Comparison of ENCODE assay signal across 32 mouse cellular contexts in the genomic region with DNA sequence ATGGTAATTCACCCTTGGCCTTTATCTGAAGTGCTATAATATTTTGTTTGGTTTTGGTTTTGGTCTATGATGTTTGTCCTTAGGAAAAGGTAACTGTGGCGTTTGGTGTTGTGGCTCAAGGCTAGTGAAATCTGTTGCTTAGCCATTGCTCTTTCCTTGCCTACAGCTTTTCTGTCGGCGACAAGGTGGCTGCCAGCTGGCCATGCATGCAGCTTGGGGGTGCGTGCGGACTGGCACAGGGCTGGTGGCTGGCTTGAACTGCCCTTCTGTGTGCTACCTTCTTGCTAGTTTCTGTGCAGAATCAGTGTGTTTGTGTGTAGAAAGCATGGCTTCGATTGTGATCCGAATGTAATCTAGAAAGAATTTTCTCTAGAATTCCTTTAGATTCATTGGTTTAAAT. TPM values are rescaled to one million over a fixed set of nuclear protein-coding genes. Genes with fewer than 3 reads are reported as not detected.
A peak's percentile ranks its signal among the peaks of the same experiment; 100 is the strongest.
DNase-seq lines count a peak whose midpoint lies in the region; ATAC-seq and TF ChIP-seq lines count a peak whose summit lies in the region.
"Had no signal": no experiment of that assay in that cellular context is flagged by ENCODE, and none has a peak within 500 bp of the region (broad histone marks: within the 10 kb centered on the region; RNA-seq: fewer than 3 reads in every experiment).

No protein-coding gene starts in this region.

- H3K9ac ChIP-seq in midbrain, embryonic 11.5 days (ENCODE audit: low read length), result no peak overlapping the region
- H3K9ac ChIP-seq in midbrain, embryonic 15.5 days, result no peak overlapping the region
- H3K9ac ChIP-seq: embryonic facial prominence, embryonic 12.5 days; heart, embryonic 13.5 days; hindbrain, embryonic 15.5 days; limb, embryonic 15.5 days; liver, embryonic 13.5 days had no signal

- ATAC-seq in midbrain, embryonic 11.5 days (ENCODE audit: low FRiP score), result no peak
- no peak for ATAC-seq in midbrain, embryonic 15.5 days (replicated peaks)
- ATAC-seq: forebrain, embryonic 14.5 days; inflammation-experienced regulatory T-cells, adult 6 months; midbrain, embryonic 16.5 days; Patski had no signal

- H3K9me3 ChIP-seq in midbrain, embryonic 11.5 days (ENCODE audit: control insufficient read depth, low read length), result no peaks in the 10 kb centered on the region
- H3K9me3 ChIP-seq in midbrain, embryonic 15.5 days, result no peaks in the 10 kb centered on the region
- H3K9me3 ChIP-seq: embryonic facial prominence, embryonic 12.5 days; heart, embryonic 13.5 days; hindbrain, embryonic 15.5 days; limb, embryonic 10.5 days; limb, embryonic 15.5 days; liver, embryonic 13.5 days had no signal

- no peak overlapping the region for H3K27ac ChIP-seq in midbrain, embryonic 11.5 days (ENCODE audit: low read depth, low read length)
- no peak overlapping the region for H3K27ac ChIP-seq in midbrain, embryonic 15.5 days
- no peak overlapping the region for H3K27ac ChIP-seq in kidney, adult 2 months (ENCODE audit: insufficient read depth, low read depth, low read length)
- H3K27ac ChIP-seq: embryonic facial prominence, embryonic 12.5 days; heart, adult 2 months; heart, embryonic 13.5 days; hindbrain, embryonic 15.5 days; limb, embryonic 10.5 days; limb, embryonic 15.5 days; liver, embryonic 13.5 days had no signal

- no peak overlapping the region for H3K4me3 ChIP-seq in midbrain, embryonic 11.5 days (ENCODE audit: low read depth, low read length)
- H3K4me3 ChIP-seq in midbrain, embryonic 15.5 days, result no peak overlapping the region
- no peak overlapping the region for H3K4me3 ChIP-seq in kidney, adult 2 months (ENCODE audit: insufficient read depth, low read depth, low read length)
- H3K4me3 ChIP-seq: embryonic facial prominence, embryonic 12.5 days; heart, adult 2 months; heart, embryonic 13.5 days; hindbrain, embryonic 15.5 days; limb, embryonic 10.5 days; limb, embryonic 15.5 days; liver, embryonic 13.5 days had no signal

- TF ChIP-seq POLR2A in kidney, adult 2 months (IDR thresholded peaks at IDR 0.05; ENCODE audit: low read depth, low read length), result no peak

- no peak for TF ChIP-seq CTCF in kidney, adult 2 months (conservative IDR thresholded peaks at IDR 0.05; ENCODE audit: insufficient read depth, insufficient read length, low read depth, low read length)

- no peak overlapping the region for H3K4me2 ChIP-seq in midbrain, embryonic 11.5 days
- no peak overlapping the region for H3K4me2 ChIP-seq in midbrain, embryonic 15.5 days
- H3K4me2 ChIP-seq: embryonic facial prominence, embryonic 12.5 days; heart, embryonic 13.5 days; hindbrain, embryonic 15.5 days; limb, embryonic 15.5 days; liver, embryonic 13.5 days had no signal

- H3K4me1 ChIP-seq in midbrain, embryonic 11.5 days (ENCODE audit: control insufficient read depth, insufficient read depth, low read length), result no peaks in the 10 kb centered on the region; the same call in 1 of the 2 replicates
- H3K4me1 ChIP-seq in midbrain, embryonic 15.5 days, result no peaks in the 10 kb centered on the region
- peaks cover 7% of the 10 kb centered on the region; the same call in 1 of the 2 replicates for H3K4me1 ChIP-seq in kidney, adult 2 months (ENCODE audit: control insufficient read depth, insufficient read depth, low read length)
- H3K4me1 ChIP-seq: hindbrain, embryonic 15.5 days; limb, embryonic 15.5 days had no signal

- 92% methylated on average over 7 of the region's 7 CpGs for WGBS in midbrain, embryonic 11.5 days
- WGBS in midbrain, embryonic 15.5 days, result 86% methylated on average over 7 of the region's 7 CpGs
- WGBS in kidney, adult 2 months, result 84% methylated on average over 7 of the region's 7 CpGs

- peak; percentile 60 for DNase-seq in midbrain, embryonic 11.5 days (ENCODE audit: low spot score, missing footprints)
- peak; percentile 87 for DNase-seq in cerebellum, adult 11-12 months
- peak; percentile 90 for DNase-seq in cerebellum, adult 9-11 months
- no peak for DNase-seq in testis, postnatal 14 days (ENCODE audit: low spot score)
- DNase-seq in kidney, adult 2 months, result no peak
- no peak for DNase-seq in thymus, postnatal 25 days
- DNase-seq: adrenal gland, postnatal 14 days; embryo, embryonic 11 days; gastrocnemius, postnatal 25 days; heart, adult 2 months; heart, postnatal 10 days; kidney, adult 11 months; kidney, postnatal 4 days; liver, embryonic 13.5 days; lung, adult 2 months; lung, postnatal 10 days; right cerebral cortex, adult 18-20 months; spleen, adult 18-20 months; thymus, adult 18-20 months; thymus, postnatal 36 days had no signal

- H3K27me3 ChIP-seq in midbrain, embryonic 11.5 days (ENCODE audit: control insufficient read depth, insufficient read depth, low read length), result no peaks in the 10 kb centered on the region
- no peaks in the 10 kb centered on the region for H3K27me3 ChIP-seq in midbrain, embryonic 15.5 days (replicated peaks)
- H3K27me3 ChIP-seq in kidney, adult 2 months (replicated peaks; ENCODE audit: control insufficient read depth, insufficient read depth, low read length), result no peaks in the 10 kb centered on the region
- H3K27me3 ChIP-seq: CH12.LX; embryonic facial prominence, embryonic 12.5 days; heart, embryonic 13.5 days; hindbrain, embryonic 15.5 days; limb, embryonic 15.5 days had no signal

- H3K36me3 ChIP-seq in midbrain, embryonic 11.5 days (ENCODE audit: control insufficient read depth, insufficient read depth, low read length), result no peaks in the 10 kb centered on the region
- no peaks in the 10 kb centered on the region for H3K36me3 ChIP-seq in midbrain, embryonic 15.5 days (replicated peaks)
- H3K36me3 ChIP-seq in kidney, adult 2 months (ENCODE audit: control insufficient read depth, insufficient read depth, low read length), result peaks cover 1% of the 10 kb centered on the region; the same call in 1 of the 2 replicates
- H3K36me3 ChIP-seq: embryonic facial prominence, embryonic 12.5 days; heart, embryonic 13.5 days; limb, embryonic 10.5 days; limb, embryonic 15.5 days; liver, embryonic 13.5 days had no signal

RNA-seq across cellular contexts. Expression of a gene that starts 32.5 kb away (rescaled TPM):
- polyA plus RNA-seq in midbrain, embryonic 11.5 days (2014; fragmentation: Nextera tagmentation; extraction: Ambion mirVana), result 0.26 and 0.28 TPM in 2 replicates
- polyA plus RNA-seq in midbrain, embryonic 15.5 days (2015; fragmentation: Nextera tagmentation; extraction: Ambion mirVana), result 2.1 and 3.3 TPM in 2 replicates
- polyA plus RNA-seq in kidney, adult 2 months (2012; rRNA removed), result 6.0 and 7.4 TPM in 2 replicates
- polyA plus RNA-seq: C2C12; inflammation-experienced regulatory T-cells, adult 6 months; Patski had no signal

RNA-seq across cellular contexts. Expression of a gene that starts 51.6 kb away (rescaled TPM):
- polyA plus RNA-seq in midbrain, embryonic 11.5 days (2014; fragmentation: Nextera tagmentation; extraction: Ambion mirVana), result 46.6 and 47.0 TPM in 2 replicates
- 94.6 and 97.8 TPM in 2 replicates for polyA plus RNA-seq in midbrain, embryonic 15.5 days (2015; fragmentation: Nextera tagmentation; extraction: Ambion mirVana)
- polyA plus RNA-seq in kidney, adult 2 months (2012; rRNA removed), result 107 and 118 TPM in 2 replicates

Comparison
In these comparisons a context has a peak if more than half of its experiments do, and no peak if none do; other contexts are left out.
1. DNase-seq: peak in midbrain, embryonic 11.5 days (single experiment), cerebellum, adult 11-12 months (single experiment) and cerebellum, adult 9-11 months (single experiment); none in testis, postnatal 14 days (single experiment), kidney, adult 2 months (single experiment) and thymus, postnatal 25 days (single experiment).